Mouse (Mus musculus) retina, postnatal 1 day (tissue): ENCODE results near the gene Cyb5d1.

Experiments used
- DNase-seq: peaks from one replicate; pipeline ENCODE4 v3.0.0-alpha.2; 2012

Gene Cyb5d1

DNA sequence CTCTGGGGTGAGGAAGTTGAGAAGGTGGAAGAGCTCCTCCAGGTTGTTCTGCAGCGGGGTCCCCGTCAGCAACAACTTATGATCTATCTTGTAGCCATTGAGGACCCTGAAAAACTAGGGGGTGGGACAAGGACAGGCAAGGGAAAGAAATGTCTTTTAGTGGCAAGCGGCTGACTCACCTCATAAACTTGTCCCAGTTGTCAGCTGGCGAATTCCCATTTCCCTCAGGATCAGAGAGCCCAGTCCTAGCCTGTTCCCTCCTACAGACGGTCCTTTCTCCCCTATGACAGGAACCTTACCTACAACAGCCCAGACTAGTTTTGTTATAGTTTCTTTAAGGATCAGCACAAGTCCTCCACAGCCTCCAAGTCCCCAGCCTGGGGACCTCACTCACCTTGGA is 38.9 kb downstream of the Cyb5d1 start:
- DNase-seq = no peak

GRCm38 (mm10) chr11:69346441-69346840 is 49.0 kb downstream of the Cyb5d1 start:
- no peak for DNase-seq
